Mouse (Mus musculus) heart, adult 2 months (tissue): Measurements from ENCODE around the gene Tspan9. TPM values are rescaled to one million over a fixed set of nuclear protein-coding genes. Genes with fewer than 3 reads are reported as not detected.
A peak's percentile ranks its signal among the peaks of the same experiment; 100 is the strongest.

ENCODE experiments used
- DNase-seq, 2 experiments: peaks; one replicate each; pipeline ENCODE4 v3.0.0; 2021
- H3K27ac ChIP-seq: fragments of 200-600 bp; 2 replicates; pipeline ENCODE4 v1.8.1; 2022
- H3K27me3 ChIP-seq: fragments of 200-500 bp; 2 replicates; pipeline ENCODE4 v1.6.1; 2012; ENCODE audit warnings: mild to moderate bottlenecking, low read length, inconsistent platforms, mixed read lengths; ENCODE audit not compliant: control insufficient read depth, insufficient read depth
- H3K36me3 ChIP-seq: fragments of 200-500 bp; 2 replicates; pipeline ENCODE4 v1.6.1; 2012; ENCODE audit warnings: low read length, inconsistent platforms; ENCODE audit not compliant: control insufficient read depth, insufficient read depth
- H3K4me1 ChIP-seq: fragments of 200-500 bp; 2 replicates; pipeline ENCODE4 v1.6.1; 2011; ENCODE audit warnings: low read length; ENCODE audit not compliant: control insufficient read depth, insufficient read depth
- H3K4me3 ChIP-seq: fragments of 200-600 bp; 2 replicates; pipeline ENCODE4 v1.8.1; 2022
- H3K79me2 ChIP-seq: fragments of 200-500 bp; replicated peaks from 2 replicates; pipeline ENCODE4 v1.6.1; 2012; ENCODE audit warnings: mild to moderate bottlenecking, inconsistent platforms, low read length, moderate library complexity, mixed read lengths; ENCODE audit not compliant: control insufficient read depth, insufficient read depth
- H3K9ac ChIP-seq: fragments of 200-500 bp; 2 replicates; pipeline ENCODE4 v1.6.1; 2012; ENCODE audit warnings: low read depth, mild to moderate bottlenecking, control low read depth, inconsistent platforms, low read length, mixed read lengths
- CTCF ChIP-seq: fragments of 200-600 bp; IDR thresholded peaks from 2 replicates; pipeline ENCODE4 v1.8.1; 2022; ENCODE audit warnings: antibody characterized with exemption, mild to moderate bottlenecking, moderate library complexity
- EP300 ChIP-seq: fragments of 200-500 bp; IDR thresholded peaks from 2 replicates; pipeline ENCODE4 v1.6.1; 2011; ENCODE audit warnings: low read depth, low read length, control low read depth; ENCODE audit not compliant: insufficient read depth
- POLR2A ChIP-seq: fragments of 200-500 bp; IDR thresholded peaks from 2 replicates; pipeline ENCODE4 v1.6.1; 2011; ENCODE audit warnings: mild to moderate bottlenecking, low read depth, low read length, control low read depth; ENCODE audit not compliant: insufficient read depth
- WGBS: fragments of 180-500 bp; shearing (Covaris S2); methylation state at CpG from one replicate; pipeline ENCODE4 v1.1.7; 2018; 5-methylcytosine and 5-hydroxymethylcytosine counted together
- intact Hi-C: fragments of 180-260 bp; cut with DNase I; formaldehyde crosslinking; loops from one replicate; pipeline ENCODE4 v1.15.1; 2025
- polyA plus RNA-seq: library from polyadenylated mRNA; depleted of rRNA; stranded (reverse); fragments of >200 nt; gene quantifications from 2 replicates; pipeline ENCODE4 v1.2.3, GENCODE M21; 2012
- total RNA-seq, 2 experiments: library from RNA; stranded (reverse); gene quantifications; 2 replicates each; pipeline ENCODE4 v1.2.3; 2021

Tspan9 gene
- total and polyA plus RNA-seq, 3 experiments, result 84.9 to 104 (median 88.5) TPM

GRCm38 (mm10) chr6:128095906-128096305, 47.5 kb downstream of the Tspan9 start:
- no peak for DNase-seq
- peaks cover 16% of the 10 kb centered on the region for H3K4me1 ChIP-seq
- H3K27ac ChIP-seq, result no peak overlapping the region
- no peak for TF ChIP-seq CTCF
- TF ChIP-seq POLR2A, result no peak
- no peak for TF ChIP-seq EP300
- no peak overlapping the region for H3K9ac ChIP-seq
- H3K4me3 ChIP-seq, result no peak overlapping the region
- intact Hi-C loops, result no loop called here
- H3K36me3 ChIP-seq, result no peaks in the 10 kb centered on the region
- 64% methylated on average over 8 of the region's 8 CpGs for WGBS
- no peaks in the 10 kb centered on the region for H3K79me2 ChIP-seq
- no peaks in the 10 kb centered on the region for H3K27me3 ChIP-seq

- no peaks in the 10 kb centered on the region for H3K27me3 ChIP-seq
- WGBS, result 84% methylated on average over 10 of the region's 10 CpGs
- H3K9ac ChIP-seq, result no peak overlapping the region
- TF ChIP-seq POLR2A (no peak), EP300 (no peak), CTCF (no peak)
- no peak overlapping the region for H3K27ac ChIP-seq
- intact Hi-C loops, result no loop called here
- no peak overlapping the region for H3K4me3 ChIP-seq
- peaks cover 20% of the 10 kb centered on the region for H3K4me1 ChIP-seq
- no peak for DNase-seq
- no peaks in the 10 kb centered on the region for H3K79me2 ChIP-seq
- no peaks in the 10 kb centered on the region for H3K36me3 ChIP-seq
These were observed 48.3 kb downstream of the Tspan9 start for GRCm38 (mm10) chr6:128095131-128095530.

- DNase-seq, result no peak
- no peak overlapping the region for H3K9ac ChIP-seq
- no peak for TF ChIP-seq CTCF
- no peak for TF ChIP-seq EP300
- no peak for TF ChIP-seq POLR2A
- no peak overlapping the region; the same call in 1 of the 2 replicates for H3K27ac ChIP-seq
- no peak overlapping the region for H3K4me3 ChIP-seq
- no peaks in the 10 kb centered on the region for H3K36me3 ChIP-seq
- H3K79me2 ChIP-seq, result no peaks in the 10 kb centered on the region
- no peaks in the 10 kb centered on the region for H3K27me3 ChIP-seq
- intact Hi-C loops, result loop anchor here (2.0 kb wide), 1 partner anchor 51 kb away; no protein-coding TSS in a partner anchor
- 69% methylated on average over 15 of the region's 15 CpGs for WGBS
- H3K4me1 ChIP-seq, result peaks cover 26% of the 10 kb centered on the region
These were observed 49.4 kb downstream of the Tspan9 start for GRCm38 (mm10) chr6:128093856-128094628.

- 30% methylated on average over 5 of the region's 5 CpGs for WGBS
These were observed 50.8 kb downstream of the Tspan9 start for GRCm38 (mm10) chr6:128092621-128093020.

GRCm38 (mm10) chr6:128091833-128092166, 51.6 kb downstream of the Tspan9 start:
- Histone ChIP-seq H3K79me2 (peaks cover 2% of the 10 kb centered on the region; the same call in 1 of the 2 replicates), H3K36me3 (no peaks in the 10 kb centered on the region; the same call in 1 of the 2 replicates), H3K27me3 (no peaks in the 10 kb centered on the region), H3K4me1 (peaks cover 32% of the 10 kb centered on the region), H3K9ac (no peak overlapping the region), H3K4me3 (no peak overlapping the region), H3K27ac (peak overlapping the region; percentile 82)
- no peak for DNase-seq
- intact Hi-C loops, result loop anchor here (1.0 to 2.0 kb wide), 4 partner anchors 28 to 121 kb away; no protein-coding TSS in a partner anchor
- no peak for TF ChIP-seq EP300
- TF ChIP-seq CTCF, result peak; percentile 1
- TF ChIP-seq POLR2A, result no peak
- 66% methylated on average over 4 of the region's 4 CpGs for WGBS

More at GRCm38 (mm10) chr6:128092621-128093020, 50.8 kb downstream of the Tspan9 start:
- intact Hi-C loops, result loop anchor here (1.0 to 2.0 kb wide), 2 partner anchors 29 to 52 kb away; no protein-coding TSS in a partner anchor
- Histone ChIP-seq H3K27ac (peak overlapping the region; percentile 82), H3K4me1 (peaks cover 32% of the 10 kb centered on the region), H3K9ac (no peak overlapping the region), H3K36me3 (no peaks in the 10 kb centered on the region; the same call in 1 of the 2 replicates), H3K79me2 (0 out of 2 replicates have a peak, but pooled peaks cover 2% of the 10 kb centered on the region), H3K4me3 (no peak overlapping the region), H3K27me3 (no peaks in the 10 kb centered on the region)
- peak in 1 of 2 experiments; percentile 68 for DNase-seq
- TF ChIP-seq EP300 (0 out of 2 replicates have a peak, but pooled peaks have one; percentile 24), POLR2A (no peak)
